Mouse (Mus musculus) embryonic fibroblast, embryonic 13.5 days (primary cell): ENCODE results near the gene Mansc1. TPM values are rescaled to one million over a fixed set of nuclear protein-coding genes. Genes with fewer than 3 reads are reported as not detected.

Experiments
- H3K27ac ChIP-seq: 2 replicates; pipeline ENCODE4 v1.5.1; 2012; ENCODE audit warnings: low read length, control low read depth, inconsistent platforms; ENCODE audit not compliant: insufficient read depth
- H3K4me1 ChIP-seq: 2 replicates; pipeline ENCODE4 v1.6.1; 2011; ENCODE audit warnings: low read length; ENCODE audit not compliant: control insufficient read depth, insufficient read depth
- H3K4me3 ChIP-seq: 2 replicates; pipeline ENCODE4 v1.5.1; 2011; ENCODE audit warnings: mild to moderate bottlenecking, control low read depth, low read length; ENCODE audit not compliant: insufficient read depth
- CTCF ChIP-seq: IDR thresholded peaks from 2 replicates; pipeline ENCODE4 v1.5.1; 2011; ENCODE audit warnings: mild to moderate bottlenecking, control low read depth, low read length, moderate library complexity, borderline replicate concordance; ENCODE audit not compliant: insufficient read depth
- POLR2A ChIP-seq: IDR thresholded peaks from 2 replicates; pipeline ENCODE4 v1.6.1; 2011; ENCODE audit warnings: low read depth, mild to moderate bottlenecking, control low read depth, low read length, moderate library complexity
- polyA plus RNA-seq: library from polyadenylated mRNA; stranded (reverse); fragments of >200 nt; gene quantifications from 2 replicates; pipeline ENCODE4 v1.2.4, GENCODE M21; 2011; ENCODE audit warnings: low read depth; ENCODE audit not compliant: missing spikeins, insufficient read length

Mansc1 gene
- polyA plus RNA-seq, 1 experiment, result 3.2 TPM

GRCm38 (mm10) chr6:134620846-134621551, 11.3 kb downstream of the Mansc1 start:
- Histone ChIP-seq H3K4me1 (0 out of 2 replicates have a peak, but pooled peaks cover 7% of the 10 kb centered on the region), H3K4me3 (no peak overlapping the region), H3K27ac (no peak overlapping the region)
- no peak for TF ChIP-seq POLR2A
- TF ChIP-seq CTCF, result peak; percentile 28; the same call in 1 of the 2 replicates

GRCm38 (mm10) chr6:134620129-134620528, 12.2 kb downstream of the Mansc1 start:
- Histone ChIP-seq H3K4me3 (no peak overlapping the region), H3K27ac (no peak overlapping the region), H3K4me1 (0 out of 2 replicates have a peak, but pooled peaks cover 7% of the 10 kb centered on the region)
- TF ChIP-seq POLR2A (no peak), CTCF (no peak)

GRCm38 (mm10) chr6:134617589-134617988, 14.7 kb downstream of the Mansc1 start:
- TF ChIP-seq POLR2A (no peak), CTCF (no peak)
- Histone ChIP-seq H3K4me3 (no peak overlapping the region), H3K4me1 (0 out of 2 replicates have a peak, but pooled peaks cover 7% of the 10 kb centered on the region), H3K27ac (no peak overlapping the region)

GRCm38 (mm10) chr6:134614723-134615648, 17.3 kb downstream of the Mansc1 start:
- TF ChIP-seq POLR2A (no peak), CTCF (peak; percentile 95)
- H3K4me3 ChIP-seq, result 0 out of 2 replicates have a peak overlapping the region, but pooled peaks have one; percentile 9
- H3K27ac ChIP-seq, result 0 out of 2 replicates have a peak overlapping the region, but pooled peaks have one; percentile 3
- H3K4me1 ChIP-seq, result no peaks in the 10 kb centered on the region

GRCm38 (mm10) chr6:134614322-134614721, 18.0 kb downstream of the Mansc1 start:
- no peak for TF ChIP-seq CTCF
- no peak for TF ChIP-seq POLR2A
- Histone ChIP-seq H3K27ac (0 out of 2 replicates have a peak overlapping the region, but pooled peaks have one; percentile 3), H3K4me3 (no peak overlapping the region), H3K4me1 (no peaks in the 10 kb centered on the region)

- TF ChIP-seq POLR2A (no peak), CTCF (no peak)
- H3K27ac ChIP-seq, result no peak overlapping the region
- H3K4me1 ChIP-seq, result no peaks in the 10 kb centered on the region
- no peak overlapping the region for H3K4me3 ChIP-seq
Measured at GRCm38 (mm10) chr6:134611896-134612295, 20.4 kb downstream of the Mansc1 start.

GRCm38 (mm10) chr6:134610380-134610779, 21.9 kb downstream of the Mansc1 start:
- no peak overlapping the region for H3K27ac ChIP-seq
- TF ChIP-seq CTCF (no peak), POLR2A (no peak)

GRCm38 (mm10) chr6:134606949-134607746, 25.1 kb downstream of the Mansc1 start:
- no peak overlapping the region for H3K4me3 ChIP-seq
- no peaks in the 10 kb centered on the region for H3K4me1 ChIP-seq
- TF ChIP-seq POLR2A (no peak), CTCF (0 out of 2 replicates have a peak, but pooled peaks have one; percentile 29)
- no peak overlapping the region; the same call in 1 of the 2 replicates for H3K27ac ChIP-seq

More at GRCm38 (mm10) chr6:134610380-134610779, 21.9 kb downstream of the Mansc1 start:
- no peaks in the 10 kb centered on the region for H3K4me1 ChIP-seq
- no peak overlapping the region for H3K4me3 ChIP-seq

- TF ChIP-seq CTCF (no peak), POLR2A (no peak)
- H3K4me3 ChIP-seq, result no peak overlapping the region
- H3K27ac ChIP-seq, result no peak overlapping the region; the same call in 1 of the 2 replicates
- H3K4me1 ChIP-seq, result peaks cover 5% of the 10 kb centered on the region
Measured at GRCm38 (mm10) chr6:134606540-134606939, 25.7 kb downstream of the Mansc1 start.
